In the genomic region with DNA sequence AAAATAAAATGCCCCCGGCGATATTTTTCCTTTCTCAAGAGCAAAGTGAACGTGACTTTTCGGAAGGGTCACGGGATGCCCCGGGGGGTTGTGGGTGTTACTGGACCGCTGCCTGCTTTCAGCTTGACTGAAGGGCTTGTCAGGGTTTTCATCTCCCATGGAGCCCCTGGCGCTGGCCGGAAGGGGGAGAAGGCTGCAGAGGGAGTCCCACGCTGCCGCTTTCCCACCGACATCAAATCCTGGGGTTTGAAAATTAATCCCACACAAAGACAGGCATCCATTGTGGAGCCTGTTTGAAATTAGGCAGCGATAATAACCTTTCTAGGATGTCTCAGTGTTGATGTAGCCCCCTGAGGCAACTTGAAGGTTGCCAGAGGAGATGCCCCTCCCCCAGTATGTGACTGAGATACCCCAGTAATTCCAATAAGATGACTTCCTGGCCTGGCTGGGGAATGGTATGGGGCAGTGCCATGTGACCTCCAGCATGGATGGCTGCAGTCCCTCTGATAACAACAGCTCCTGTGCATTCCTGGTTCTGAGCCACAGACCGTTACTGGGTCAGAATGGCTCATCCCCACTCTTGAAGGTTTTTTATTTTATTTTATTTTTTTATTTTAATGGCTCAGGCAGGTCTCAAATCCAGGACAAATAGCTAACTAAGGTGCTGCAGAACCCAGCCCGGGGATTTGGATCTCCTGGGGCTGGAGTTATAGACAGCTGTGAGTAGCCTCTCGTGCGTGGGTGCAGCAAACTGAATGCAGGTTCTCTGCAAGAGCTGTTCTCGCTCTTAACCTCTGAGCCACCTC, we compare ENCODE assay signal across 8 mouse cellular contexts.
DNase-seq lines count a peak whose midpoint lies in the region; ATAC-seq and TF ChIP-seq lines count a peak whose summit lies in the region.

No protein-coding gene starts in this region.

- intact Hi-C loops in heart, adult 2 months (cut with DNase I): no loop called here

- ATAC-seq in intestine, postnatal 0 days: no peak
- ATAC-seq in limb, embryonic 15.5 days (ENCODE audit: insufficient number of reproducible peaks, low FRiP score, low TSS enrichment, low read depth): no peak
- ATAC-seq in neural tube, embryonic 14.5 days (ENCODE audit: low read depth): peak; percentile 44; the same call in 1 of the 2 replicates
- no peak for ATAC-seq in erythroid progenitor cell, adult 5-6 weeks (replicated peaks; ENCODE audit: low FRiP score, poor library complexity, severe bottlenecking)

- peak; percentile 64 to 78 for DNase-seq in cerebellum, postnatal 14 days
- DNase-seq in cerebellum, adult 11 months: no peak
- DNase-seq in embryo, embryonic 11 days: peak; percentile 77
- peak; percentile 42 to 56 for DNase-seq in heart, adult 2 months

- H3K79me2 ChIP-seq in heart, adult 2 months (replicated peaks; ENCODE audit: control insufficient read depth, insufficient read depth, low read length): no peaks in the 10 kb centered on the region

- no peaks in the 10 kb centered on the region for H3K9me3 ChIP-seq in intestine, postnatal 0 days (ENCODE audit: control insufficient read depth)
- no peaks in the 10 kb centered on the region for H3K9me3 ChIP-seq in limb, embryonic 15.5 days
- no peaks in the 10 kb centered on the region for H3K9me3 ChIP-seq in neural tube, embryonic 14.5 days (ENCODE audit: control insufficient read depth, low read length)

- peaks cover 2% of the 10 kb centered on the region; the same call in 1 of the 2 replicates for H3K4me1 ChIP-seq in heart, adult 2 months (ENCODE audit: control insufficient read depth, insufficient read depth, low read length)
- H3K4me1 ChIP-seq in intestine, postnatal 0 days (replicated peaks; ENCODE audit: control insufficient read depth, insufficient read depth, low read length): no peaks in the 10 kb centered on the region
- peaks cover 35% of the 10 kb centered on the region for H3K4me1 ChIP-seq in limb, embryonic 15.5 days
- peaks cover 6% of the 10 kb centered on the region; the same call in 1 of the 2 replicates for H3K4me1 ChIP-seq in neural tube, embryonic 14.5 days (ENCODE audit: control insufficient read depth, insufficient read depth, low read length)

- H3K27me3 ChIP-seq in heart, adult 2 months (ENCODE audit: control insufficient read depth, insufficient read depth, low read length): no peaks in the 10 kb centered on the region
- no peaks in the 10 kb centered on the region for H3K27me3 ChIP-seq in intestine, postnatal 0 days (replicated peaks; ENCODE audit: control insufficient read depth, insufficient read depth, low read length)
- H3K27me3 ChIP-seq in limb, embryonic 15.5 days: no peaks in the 10 kb centered on the region
- H3K27me3 ChIP-seq in neural tube, embryonic 14.5 days (ENCODE audit: control insufficient read depth, insufficient read depth, low read length): no peaks in the 10 kb centered on the region

- no peak for TF ChIP-seq POLR2A in heart, adult 2 months (IDR thresholded peaks at IDR 0.05; ENCODE audit: insufficient read depth, low read depth, low read length)

- H3K4me2 ChIP-seq in intestine, postnatal 0 days (replicated peaks; ENCODE audit: low read depth): peak overlapping the region; percentile 44
- H3K4me2 ChIP-seq in limb, embryonic 15.5 days: peak overlapping the region; percentile 52
- peak overlapping the region; percentile 46 for H3K4me2 ChIP-seq in neural tube, embryonic 14.5 days (ENCODE audit: low read depth, low read length)

- TF ChIP-seq EP300 in heart, adult 2 months (IDR thresholded peaks at IDR 0.05; ENCODE audit: insufficient read depth, low read depth, low read length): no peak

- no peak overlapping the region for H3K9ac ChIP-seq in heart, adult 2 months (ENCODE audit: low read depth, low read length)
- no peak overlapping the region for H3K9ac ChIP-seq in intestine, postnatal 0 days (ENCODE audit: low read depth, low read length)
- 0 out of 2 replicates have a peak overlapping the region, but pooled peaks have one; percentile 8 for H3K9ac ChIP-seq in limb, embryonic 15.5 days
- H3K9ac ChIP-seq in neural tube, embryonic 14.5 days (replicated peaks; ENCODE audit: low read depth, low read length): no peak overlapping the region; the same call in 1 of the 2 replicates

- TF ChIP-seq CTCF in heart, adult 2 months (IDR thresholded peaks at IDR 0.05): no peak
- TF ChIP-seq CTCF in intestine, postnatal 0 days (IDR thresholded peaks at IDR 0.05; ENCODE audit: low read depth): no peak

- H3K36me3 ChIP-seq in heart, adult 2 months (ENCODE audit: control insufficient read depth, insufficient read depth, low read length): no peaks in the 10 kb centered on the region
- no peaks in the 10 kb centered on the region for H3K36me3 ChIP-seq in intestine, postnatal 0 days (ENCODE audit: control insufficient read depth, insufficient read depth)
- H3K36me3 ChIP-seq in limb, embryonic 15.5 days: no peaks in the 10 kb centered on the region
- no peaks in the 10 kb centered on the region for H3K36me3 ChIP-seq in neural tube, embryonic 14.5 days (ENCODE audit: control insufficient read depth, insufficient read depth, low read length)

- WGBS in heart, adult 2 months: 27% methylated on average over 18 of the region's 18 CpGs
- WGBS in intestine, postnatal 0 days: 42% methylated on average over 18 of the region's 18 CpGs
- WGBS in limb, embryonic 15.5 days: 19% methylated on average over 18 of the region's 18 CpGs
- 22% methylated on average over 18 of the region's 18 CpGs for WGBS in neural tube, embryonic 14.5 days

- H3K4me3 ChIP-seq in heart, adult 2 months: peak overlapping the region; percentile 37
- H3K4me3 ChIP-seq in intestine, postnatal 0 days (ENCODE audit: low read depth, low read length): 0 out of 2 replicates have a peak overlapping the region, but pooled peaks have one; percentile 5
- H3K4me3 ChIP-seq in limb, embryonic 15.5 days: peak overlapping the region; percentile 28
- H3K4me3 ChIP-seq in neural tube, embryonic 14.5 days (ENCODE audit: low read depth, low read length): 0 out of 2 replicates have a peak overlapping the region, but pooled peaks have one; percentile 10

- H3K27ac ChIP-seq in heart, adult 2 months: peak overlapping the region; percentile 12; the same call in 1 of the 2 replicates
- no peak overlapping the region for H3K27ac ChIP-seq in intestine, postnatal 0 days (ENCODE audit: low read depth, low read length)
- peak overlapping the region; percentile 60; the same call in 1 of the 2 replicates for H3K27ac ChIP-seq in limb, embryonic 15.5 days
- H3K27ac ChIP-seq in neural tube, embryonic 14.5 days (ENCODE audit: low read depth, low read length): peak overlapping the region; percentile 12; the same call in 1 of the 2 replicates
